Mouse (Mus musculus): Measurements from ENCODE around the gene Xab2. TPM values are rescaled to one million over a fixed set of nuclear protein-coding genes. Genes with fewer than 3 reads are reported as not detected.
"Not testable (repeated sequence)": the region's sequence is repeated elsewhere in the genome, so short reads cannot be mapped to it uniquely, and the experiment has no call there.

The Xab2 gene
- polyA plus RNA-seq, 1 experiment from 2014 or later = 23.3 TPM

GRCm38 (mm10) chr8:3593470-3593869 lies 27.6 kb downstream of the Xab2 start:
- Histone ChIP-seq H3K27me3 (ENCODE audit: control insufficient read depth, insufficient read depth, low read length) (no peaks in the 10 kb centered on the region), H3K9me3 (ENCODE audit: control insufficient read depth, low read length) (no peaks in the 10 kb centered on the region), H3K4me1 (replicated peaks; ENCODE audit: control insufficient read depth, insufficient read depth) (no peaks in the 10 kb centered on the region), H3K4me3 (ENCODE audit: low read depth, low read length) (no peak overlapping the region), H3K9ac (ENCODE audit: low read length) (no peak overlapping the region), H3K36me3 (ENCODE audit: control insufficient read depth, insufficient read depth, low read length) (no peaks in the 10 kb centered on the region), H3K27ac (replicated peaks) (no peak overlapping the region), H3K4me2 (replicated peaks; ENCODE audit: low read depth) (no peak overlapping the region)
- ATAC-seq (ENCODE audit: low FRiP score, low TSS enrichment) (no peak), DNase-seq (ENCODE audit: low spot score) (peak; percentile 54)
- WGBS = 66% methylated on average over 3 of the region's 3 CpGs
- TF ChIP-seq CTCF (IDR thresholded peaks at IDR 0.05; ENCODE audit: low read depth) (no peak), EP300 (optimal IDR thresholded peaks at IDR 0.05) (no peak)

GRCm38 (mm10) chr8:3588258-3588633 lies 32.9 kb downstream of the Xab2 start:
- peak overlapping the region; percentile 68 for H3K4me3 ChIP-seq (ENCODE audit: low read depth, low read length)
- WGBS = 15% methylated on average over 11 of the region's 11 CpGs
- no peaks in the 10 kb centered on the region for H3K9me3 ChIP-seq (ENCODE audit: control insufficient read depth, low read length)
- TF ChIP-seq EP300 (optimal IDR thresholded peaks at IDR 0.05) (no peak), CTCF (IDR thresholded peaks at IDR 0.05; ENCODE audit: low read depth) (no peak)
- H3K9ac ChIP-seq (ENCODE audit: low read length) = peak overlapping the region; percentile 80
- H3K27ac ChIP-seq (replicated peaks) = peak overlapping the region; percentile 93
- H3K36me3 ChIP-seq (ENCODE audit: control insufficient read depth, insufficient read depth, low read length) = no peaks in the 10 kb centered on the region
- peak; percentile 30 for ATAC-seq (ENCODE audit: low FRiP score, low TSS enrichment)
- H3K27me3 ChIP-seq (ENCODE audit: control insufficient read depth, insufficient read depth, low read length) = no peaks in the 10 kb centered on the region
- no peak for DNase-seq (ENCODE audit: low spot score)
- peak overlapping the region; percentile 81 for H3K4me2 ChIP-seq (replicated peaks; ENCODE audit: low read depth)
- no peaks in the 10 kb centered on the region for H3K4me1 ChIP-seq (replicated peaks; ENCODE audit: control insufficient read depth, insufficient read depth)

GRCm38 (mm10) chr8:3587391-3588257 lies 33.5 kb downstream of the Xab2 start:
- Histone ChIP-seq H3K4me1 (replicated peaks; ENCODE audit: control insufficient read depth, insufficient read depth) (no peaks in the 10 kb centered on the region), H3K27ac (replicated peaks) (peak overlapping the region; percentile 93), H3K4me2 (replicated peaks; ENCODE audit: low read depth) (peak overlapping the region; percentile 81), H3K36me3 (ENCODE audit: control insufficient read depth, insufficient read depth, low read length) (no peaks in the 10 kb centered on the region), H3K9me3 (ENCODE audit: control insufficient read depth, low read length) (no peaks in the 10 kb centered on the region), H3K4me3 (ENCODE audit: low read depth, low read length) (peak overlapping the region; percentile 68), H3K27me3 (ENCODE audit: control insufficient read depth, insufficient read depth, low read length) (no peaks in the 10 kb centered on the region), H3K9ac (ENCODE audit: low read length) (peak overlapping the region; percentile 80)
- ATAC-seq (ENCODE audit: low FRiP score, low TSS enrichment) (peak; percentile 85), DNase-seq (ENCODE audit: low spot score) (peak; percentile 91)
- WGBS = under 1% methylated on average over 69 of the region's 77 CpGs
- no peak for TF ChIP-seq EP300 (optimal IDR thresholded peaks at IDR 0.05)

GRCm38 (mm10) chr8:3586993-3587390 lies 34.1 kb downstream of the Xab2 start, which contains the start of gene Camsap3:
Camsap3 (plus strand) TSS chr8:3587293.
- Histone ChIP-seq H3K4me1 (replicated peaks; ENCODE audit: control insufficient read depth, insufficient read depth) (no peaks in the 10 kb centered on the region), H3K9ac (ENCODE audit: low read length) (peak within 1 kb of the TSS; percentile 80), H3K4me3 (ENCODE audit: low read depth, low read length) (peak within 1 kb of the TSS; percentile 68), H3K27me3 (ENCODE audit: control insufficient read depth, insufficient read depth, low read length) (no peaks in the 10 kb centered on the region), H3K27ac (replicated peaks) (peak within 1 kb of the TSS; percentile 93), H3K9me3 (ENCODE audit: control insufficient read depth, low read length) (no peaks in the 10 kb centered on the region), H3K36me3 (ENCODE audit: control insufficient read depth, insufficient read depth, low read length) (no peaks in the 10 kb centered on the region), H3K4me2 (replicated peaks; ENCODE audit: low read depth) (peak within 1 kb of the TSS; percentile 81)
- WGBS = 0% methylated on average over 2 of the region's 7 CpGs
- TF ChIP-seq CTCF (IDR thresholded peaks at IDR 0.05; ENCODE audit: low read depth) (no peak), EP300 (optimal IDR thresholded peaks at IDR 0.05) (no peak)
- DNase-seq (ENCODE audit: low spot score) (no peak), ATAC-seq (ENCODE audit: low FRiP score, low TSS enrichment) (peak; percentile 9)

- DNase-seq (ENCODE audit: low spot score) = no peak
Measured at GRCm38 (mm10) chr8:3586452-3586851, 34.7 kb downstream of the Xab2 start.

GRCm38 (mm10) chr8:3581961-3582360 lies 39.2 kb downstream of the Xab2 start:
- H3K4me1 ChIP-seq (replicated peaks; ENCODE audit: control insufficient read depth, insufficient read depth); H3K4me2 ChIP-seq (replicated peaks; ENCODE audit: low read depth); ATAC-seq (ENCODE audit: low FRiP score, low TSS enrichment); H3K9ac ChIP-seq (ENCODE audit: low read length); DNase-seq (ENCODE audit: low spot score); H3K36me3 ChIP-seq (ENCODE audit: control insufficient read depth, insufficient read depth, low read length); H3K27me3 ChIP-seq (ENCODE audit: control insufficient read depth, insufficient read depth, low read length); H3K9me3 ChIP-seq (ENCODE audit: control insufficient read depth, low read length); H3K4me3 ChIP-seq (ENCODE audit: low read depth, low read length); H3K27ac ChIP-seq (replicated peaks): not testable (repeated sequence)
- 67% methylated on average over 1 of the region's 3 CpGs for WGBS

More at GRCm38 (mm10) chr8:3586452-3586851, 34.7 kb downstream of the Xab2 start:
- no peak overlapping the region for H3K4me2 ChIP-seq (replicated peaks; ENCODE audit: low read depth)
- no peaks in the 10 kb centered on the region for H3K36me3 ChIP-seq (ENCODE audit: control insufficient read depth, insufficient read depth, low read length)
- no peak for TF ChIP-seq CTCF (IDR thresholded peaks at IDR 0.05; ENCODE audit: low read depth)
- TF ChIP-seq EP300 (optimal IDR thresholded peaks at IDR 0.05) = no peak
- 75% methylated on average over 2 of the region's 2 CpGs for WGBS
- no peak overlapping the region for H3K4me3 ChIP-seq (ENCODE audit: low read depth, low read length)
- no peak for ATAC-seq (ENCODE audit: low FRiP score, low TSS enrichment)
- no peak overlapping the region for H3K27ac ChIP-seq (replicated peaks)
- no peaks in the 10 kb centered on the region for H3K4me1 ChIP-seq (replicated peaks; ENCODE audit: control insufficient read depth, insufficient read depth)
- no peaks in the 10 kb centered on the region for H3K9me3 ChIP-seq (ENCODE audit: control insufficient read depth, low read length)
- no peaks in the 10 kb centered on the region for H3K27me3 ChIP-seq (ENCODE audit: control insufficient read depth, insufficient read depth, low read length)
- H3K9ac ChIP-seq (ENCODE audit: low read length) = no peak overlapping the region
